Mouse (Mus musculus): Measurements from ENCODE around the gene Tnfrsf25. TPM values are rescaled to one million over a fixed set of nuclear protein-coding genes. Genes with fewer than 3 reads are reported as not detected.

The Tnfrsf25 gene
- polyA plus RNA-seq, 1 experiment from 2014 or later: 0.91 TPM

- WGBS: 21% methylated on average over 30 of the region's 30 CpGs
- Histone ChIP-seq H3K36me3 (ENCODE audit: control insufficient read depth, insufficient read depth, low read length) (peaks cover 15% of the 10 kb centered on the region; the same call in 1 of the 2 replicates), H3K4me1 (ENCODE audit: control insufficient read depth, insufficient read depth, low read length) (peaks cover 15% of the 10 kb centered on the region), H3K27ac (ENCODE audit: low read length) (peak overlapping the region; percentile 83), H3K4me3 (ENCODE audit: low read depth, low read length) (peak overlapping the region; percentile 28; the same call in 1 of the 2 replicates), H3K4me2 (replicated peaks; ENCODE audit: low read depth, low read length) (peak overlapping the region; percentile 60), H3K9me3 (ENCODE audit: control insufficient read depth, low read depth, low read length) (no peaks in the 10 kb centered on the region), H3K27me3 (ENCODE audit: control insufficient read depth, insufficient read depth, low read length) (no peaks in the 10 kb centered on the region), H3K9ac (replicated peaks; ENCODE audit: low read depth, low read length) (no peak overlapping the region; the same call in 1 of the 2 replicates)
- ATAC-seq (ENCODE audit: insufficient number of reproducible peaks, insufficient read depth, low FRiP score, low read depth): peak; percentile 90
Observed at GRCm38 (mm10) chr4:152107971-152108509, 7.7 kb upstream of the Tnfrsf25 start.

- no peak for ATAC-seq (ENCODE audit: insufficient number of reproducible peaks, insufficient read depth, low FRiP score, low read depth)
- Histone ChIP-seq H3K27me3 (ENCODE audit: control insufficient read depth, insufficient read depth, low read length) (no peaks in the 10 kb centered on the region), H3K27ac (ENCODE audit: low read length) (no peak overlapping the region), H3K4me3 (ENCODE audit: low read depth, low read length) (no peak overlapping the region), H3K36me3 (ENCODE audit: control insufficient read depth, insufficient read depth, low read length) (peaks cover 9% of the 10 kb centered on the region; the same call in 1 of the 2 replicates), H3K9me3 (ENCODE audit: control insufficient read depth, low read depth, low read length) (no peaks in the 10 kb centered on the region), H3K4me1 (ENCODE audit: control insufficient read depth, insufficient read depth, low read length) (peaks cover 15% of the 10 kb centered on the region), H3K9ac (replicated peaks; ENCODE audit: low read depth, low read length) (no peak overlapping the region), H3K4me2 (replicated peaks; ENCODE audit: low read depth, low read length) (no peak overlapping the region)
- WGBS: 89% methylated on average over 5 of the region's 5 CpGs
Observed at GRCm38 (mm10) chr4:152108673-152109072, 7.1 kb upstream of the Tnfrsf25 start.

DNA sequence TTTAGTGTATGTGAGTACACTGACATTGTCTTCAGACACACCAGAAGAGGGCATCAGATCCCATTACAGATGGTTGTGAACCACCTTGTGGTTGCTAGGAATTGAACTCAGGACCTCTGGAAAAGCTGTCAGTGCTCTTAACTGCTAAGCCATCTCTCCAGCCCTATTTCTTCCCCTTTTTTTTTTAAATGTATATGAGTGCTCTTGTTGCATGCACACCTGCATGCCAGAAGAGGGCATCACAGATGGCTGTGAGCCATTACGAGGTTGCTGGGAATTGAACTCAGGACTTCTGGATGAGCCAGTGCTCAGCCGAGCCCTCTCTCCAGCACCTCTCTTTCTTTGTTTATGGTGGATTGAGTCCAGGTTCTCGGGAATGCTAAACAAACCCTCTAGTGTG lies 6.2 kb upstream of the Tnfrsf25 start:
- ATAC-seq (ENCODE audit: insufficient number of reproducible peaks, insufficient read depth, low FRiP score, low read depth): no peak
- H3K36me3 ChIP-seq (ENCODE audit: control insufficient read depth, insufficient read depth, low read length): peaks cover 11% of the 10 kb centered on the region; the same call in 1 of the 2 replicates
- no peak overlapping the region for H3K27ac ChIP-seq (ENCODE audit: low read length)
- H3K4me2 ChIP-seq (replicated peaks; ENCODE audit: low read depth, low read length): no peak overlapping the region
- peaks cover 15% of the 10 kb centered on the region for H3K4me1 ChIP-seq (ENCODE audit: control insufficient read depth, insufficient read depth, low read length)
- H3K4me3 ChIP-seq (ENCODE audit: low read depth, low read length): no peak overlapping the region
- no peaks in the 10 kb centered on the region for H3K27me3 ChIP-seq (ENCODE audit: control insufficient read depth, insufficient read depth, low read length)
- no peak overlapping the region for H3K9ac ChIP-seq (replicated peaks; ENCODE audit: low read depth, low read length)
- H3K9me3 ChIP-seq (ENCODE audit: control insufficient read depth, low read depth, low read length): no peaks in the 10 kb centered on the region
- 59% methylated on average over 3 of the region's 3 CpGs for WGBS

- Histone ChIP-seq H3K9ac (replicated peaks; ENCODE audit: low read depth, low read length) (no peak overlapping the region), H3K4me1 (ENCODE audit: control insufficient read depth, insufficient read depth, low read length) (peaks cover 18% of the 10 kb centered on the region), H3K9me3 (ENCODE audit: control insufficient read depth, low read depth, low read length) (no peaks in the 10 kb centered on the region), H3K27ac (ENCODE audit: low read length) (no peak overlapping the region), H3K4me3 (ENCODE audit: low read depth, low read length) (no peak overlapping the region), H3K4me2 (replicated peaks; ENCODE audit: low read depth, low read length) (no peak overlapping the region), H3K27me3 (ENCODE audit: control insufficient read depth, insufficient read depth, low read length) (no peaks in the 10 kb centered on the region), H3K36me3 (ENCODE audit: control insufficient read depth, insufficient read depth, low read length) (peaks cover 11% of the 10 kb centered on the region; the same call in 1 of the 2 replicates)
- ATAC-seq (ENCODE audit: insufficient number of reproducible peaks, insufficient read depth, low FRiP score, low read depth): no peak
- WGBS: 80% methylated on average over 4 of the region's 4 CpGs
Observed at GRCm38 (mm10) chr4:152110689-152111088, 5.0 kb upstream of the Tnfrsf25 start.

DNA sequence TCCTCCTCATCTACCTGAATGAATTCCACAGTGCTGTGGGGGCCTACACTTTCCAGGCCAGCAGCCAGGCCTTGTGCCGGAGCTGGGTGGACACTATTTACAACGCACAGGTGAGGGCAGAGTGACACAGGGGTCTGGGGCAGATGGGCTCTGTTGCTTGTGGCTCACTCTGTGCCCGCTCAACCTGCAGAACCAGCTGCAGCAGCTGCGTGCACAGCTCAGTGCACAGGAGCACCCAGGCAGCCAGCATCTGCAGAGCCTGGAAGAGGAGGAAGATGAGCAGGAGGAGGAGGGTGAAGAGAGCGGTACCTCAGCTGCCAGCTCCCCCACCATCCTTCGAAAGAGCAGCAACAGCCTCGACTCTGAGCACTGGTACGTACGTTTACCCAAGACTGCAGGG lies 3.4 kb upstream of the Tnfrsf25 start:
- Histone ChIP-seq H3K9me3 (ENCODE audit: control insufficient read depth, low read depth, low read length) (no peaks in the 10 kb centered on the region), H3K4me3 (ENCODE audit: low read depth, low read length) (no peak overlapping the region), H3K36me3 (ENCODE audit: control insufficient read depth, insufficient read depth, low read length) (peaks cover 9% of the 10 kb centered on the region; the same call in 1 of the 2 replicates), H3K4me1 (ENCODE audit: control insufficient read depth, insufficient read depth, low read length) (peaks cover 27% of the 10 kb centered on the region), H3K27me3 (ENCODE audit: control insufficient read depth, insufficient read depth, low read length) (0 out of 2 replicates have a peak, but pooled peaks cover 9% of the 10 kb centered on the region), H3K9ac (replicated peaks; ENCODE audit: low read depth, low read length) (no peak overlapping the region), H3K27ac (ENCODE audit: low read length) (no peak overlapping the region), H3K4me2 (replicated peaks; ENCODE audit: low read depth, low read length) (no peak overlapping the region)
- no peak for ATAC-seq (ENCODE audit: insufficient number of reproducible peaks, insufficient read depth, low FRiP score, low read depth)
- 79% methylated on average over 9 of the region's 9 CpGs for WGBS

GRCm38 (mm10) chr4:152114080-152114479 lies 1.7 kb upstream of the Tnfrsf25 start:
- H3K4me2 ChIP-seq (replicated peaks; ENCODE audit: low read depth, low read length): no peak overlapping the region
- H3K27ac ChIP-seq (ENCODE audit: low read length): no peak overlapping the region
- H3K4me1 ChIP-seq (ENCODE audit: control insufficient read depth, insufficient read depth, low read length): peaks cover 14% of the 10 kb centered on the region
- H3K9ac ChIP-seq (replicated peaks; ENCODE audit: low read depth, low read length): no peak overlapping the region
- WGBS: 73% methylated on average over 16 of the region's 16 CpGs
- peaks cover 5% of the 10 kb centered on the region; the same call in 1 of the 2 replicates for H3K36me3 ChIP-seq (ENCODE audit: control insufficient read depth, insufficient read depth, low read length)
- peaks cover 17% of the 10 kb centered on the region for H3K27me3 ChIP-seq (ENCODE audit: control insufficient read depth, insufficient read depth, low read length)
- H3K9me3 ChIP-seq (ENCODE audit: control insufficient read depth, low read depth, low read length): no peaks in the 10 kb centered on the region
- no peak for ATAC-seq (ENCODE audit: insufficient number of reproducible peaks, insufficient read depth, low FRiP score, low read depth)
- no peak overlapping the region for H3K4me3 ChIP-seq (ENCODE audit: low read depth, low read length)

- no peak overlapping the region for H3K27ac ChIP-seq (ENCODE audit: low read length)
- peaks cover 32% of the 10 kb centered on the region for H3K4me1 ChIP-seq (ENCODE audit: control insufficient read depth, insufficient read depth, low read length)
- no peaks in the 10 kb centered on the region for H3K9me3 ChIP-seq (ENCODE audit: control insufficient read depth, low read depth, low read length)
- no peak overlapping the region for H3K4me3 ChIP-seq (ENCODE audit: low read depth, low read length)
- 61% methylated on average over 9 of the region's 9 CpGs for WGBS
- H3K36me3 ChIP-seq (ENCODE audit: control insufficient read depth, insufficient read depth, low read length): peaks cover 5% of the 10 kb centered on the region; the same call in 1 of the 2 replicates
- ATAC-seq (ENCODE audit: insufficient number of reproducible peaks, insufficient read depth, low FRiP score, low read depth): peak; percentile 82
- H3K9ac ChIP-seq (replicated peaks; ENCODE audit: low read depth, low read length): no peak overlapping the region
- H3K27me3 ChIP-seq (ENCODE audit: control insufficient read depth, insufficient read depth, low read length): peaks cover 41% of the 10 kb centered on the region
- no peak overlapping the region for H3K4me2 ChIP-seq (replicated peaks; ENCODE audit: low read depth, low read length)
Observed at GRCm38 (mm10) chr4:152117538-152117937, 1.8 kb downstream of the Tnfrsf25 start.

- ATAC-seq (ENCODE audit: insufficient number of reproducible peaks, insufficient read depth, low FRiP score, low read depth): no peak
- no peaks in the 10 kb centered on the region for H3K36me3 ChIP-seq (ENCODE audit: control insufficient read depth, insufficient read depth, low read length)
- H3K4me3 ChIP-seq (ENCODE audit: low read depth, low read length): 0 out of 2 replicates have a peak overlapping the region, but pooled peaks have one; percentile 10
- H3K9ac ChIP-seq (replicated peaks; ENCODE audit: low read depth, low read length): no peak overlapping the region
- no peak overlapping the region for H3K27ac ChIP-seq (ENCODE audit: low read length)
- peak overlapping the region; percentile 19; the same call in 1 of the 2 replicates for H3K4me2 ChIP-seq (replicated peaks; ENCODE audit: low read depth, low read length)
- no peaks in the 10 kb centered on the region for H3K9me3 ChIP-seq (ENCODE audit: control insufficient read depth, low read depth, low read length)
- H3K4me1 ChIP-seq (ENCODE audit: control insufficient read depth, insufficient read depth, low read length): peaks cover 32% of the 10 kb centered on the region
- peaks cover 57% of the 10 kb centered on the region for H3K27me3 ChIP-seq (ENCODE audit: control insufficient read depth, insufficient read depth, low read length)
- 7% methylated on average over 39 of the region's 39 CpGs for WGBS
Observed at GRCm38 (mm10) chr4:152119396-152120292, 3.9 kb downstream of the Tnfrsf25 start.

All from stomach, embryonic 14.5 days (tissue).